ENCODE assay signal across 19 mouse cellular contexts in the genomic region with DNA sequence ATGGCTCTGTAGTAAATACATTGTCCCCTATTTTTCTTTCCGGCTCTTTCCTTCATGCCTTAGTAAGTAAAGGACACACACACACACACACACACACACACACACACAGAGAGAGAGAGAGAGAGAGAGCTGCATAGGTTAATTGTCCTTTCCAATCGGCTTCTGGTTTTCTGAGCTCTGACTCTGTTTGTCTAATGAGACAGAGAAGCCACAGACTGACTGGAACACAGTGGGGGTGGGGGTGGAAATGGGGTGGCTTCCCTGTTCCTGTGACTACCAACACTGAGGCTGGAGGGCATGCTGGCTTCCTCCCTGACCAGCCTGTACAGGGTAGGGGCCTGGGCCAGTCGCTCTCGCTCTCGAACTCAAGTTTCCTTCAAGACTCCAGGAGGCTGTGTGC. TPM values are rescaled to one million over a fixed set of nuclear protein-coding genes. Genes with fewer than 3 reads are reported as not detected.
DNase-seq lines count a peak whose midpoint lies in the region; ATAC-seq and TF ChIP-seq lines count a peak whose summit lies in the region.
"Had no signal": no experiment of that assay in that cellular context is flagged by ENCODE, and none has a peak within 500 bp of the region (broad histone marks: within the 10 kb centered on the region; RNA-seq: fewer than 3 reads in every experiment).

No protein-coding gene starts in this region.

- no peaks in the 10 kb centered on the region for H3K36me3 ChIP-seq in forebrain, embryonic 10.5 days (replicated peaks)
- no peaks in the 10 kb centered on the region for H3K36me3 ChIP-seq in forebrain, embryonic 13.5 days (ENCODE audit: poor library complexity, severe bottlenecking)
- H3K36me3 ChIP-seq in intestine, embryonic 15.5 days: no peaks in the 10 kb centered on the region
- no peaks in the 10 kb centered on the region for H3K36me3 ChIP-seq in intestine, embryonic 16.5 days (ENCODE audit: control insufficient read depth, insufficient read depth, low read length)
- no peaks in the 10 kb centered on the region for H3K36me3 ChIP-seq in stomach, embryonic 16.5 days (ENCODE audit: control insufficient read depth, insufficient read depth, low read length)
- H3K36me3 ChIP-seq in stomach, postnatal 0 days (ENCODE audit: control insufficient read depth, insufficient read depth, low read length): no peaks in the 10 kb centered on the region
- H3K36me3 ChIP-seq: heart, embryonic 15.5 days; liver, embryonic 15.5 days; midbrain, embryonic 15.5 days; neural tube, embryonic 13.5 days had no signal

- no peak overlapping the region for H3K4me3 ChIP-seq in forebrain, embryonic 10.5 days
- no peak overlapping the region for H3K4me3 ChIP-seq in forebrain, embryonic 13.5 days
- no peak overlapping the region for H3K4me3 ChIP-seq in intestine, embryonic 15.5 days (replicated peaks)
- H3K4me3 ChIP-seq in intestine, embryonic 16.5 days (ENCODE audit: low read length): no peak overlapping the region
- no peak overlapping the region for H3K4me3 ChIP-seq in stomach, embryonic 16.5 days (replicated peaks; ENCODE audit: low read length)
- no peak overlapping the region for H3K4me3 ChIP-seq in stomach, postnatal 0 days (ENCODE audit: low read depth, low read length)
- H3K4me3 ChIP-seq: heart, embryonic 15.5 days; left cerebral cortex, adult 2 months; liver, embryonic 15.5 days; midbrain, embryonic 15.5 days; neural tube, embryonic 13.5 days had no signal

- 64% methylated on average over 5 of the region's 5 CpGs for WGBS in forebrain, embryonic 10.5 days
- WGBS in forebrain, embryonic 13.5 days: 64% methylated on average over 5 of the region's 5 CpGs
- 68% methylated on average over 5 of the region's 5 CpGs for WGBS in intestine, embryonic 15.5 days
- 68% methylated on average over 5 of the region's 5 CpGs for WGBS in intestine, embryonic 16.5 days
- WGBS in stomach, embryonic 16.5 days: 71% methylated on average over 5 of the region's 5 CpGs
- 78% methylated on average over 5 of the region's 5 CpGs for WGBS in stomach, postnatal 0 days

- TF ChIP-seq EP300 in stomach, postnatal 0 days (optimal IDR thresholded peaks at IDR 0.05): no peak

- H3K4me1 ChIP-seq in forebrain, embryonic 10.5 days: peaks cover 83% of the 10 kb centered on the region
- H3K4me1 ChIP-seq in forebrain, embryonic 13.5 days: peaks cover 75% of the 10 kb centered on the region
- peaks cover 65% of the 10 kb centered on the region for H3K4me1 ChIP-seq in intestine, embryonic 15.5 days (replicated peaks)
- peaks cover 56% of the 10 kb centered on the region for H3K4me1 ChIP-seq in intestine, embryonic 16.5 days (ENCODE audit: control insufficient read depth, insufficient read depth, low read length)
- H3K4me1 ChIP-seq in stomach, embryonic 16.5 days (ENCODE audit: control insufficient read depth, insufficient read depth, low read length): peaks cover 61% of the 10 kb centered on the region
- H3K4me1 ChIP-seq in stomach, postnatal 0 days (replicated peaks; ENCODE audit: control insufficient read depth, insufficient read depth): peaks cover 11% of the 10 kb centered on the region

- peaks cover 57% of the 10 kb centered on the region for H3K27me3 ChIP-seq in forebrain, embryonic 10.5 days (ENCODE audit: poor library complexity, severe bottlenecking)
- no peaks in the 10 kb centered on the region for H3K27me3 ChIP-seq in forebrain, embryonic 13.5 days
- H3K27me3 ChIP-seq in intestine, embryonic 15.5 days (replicated peaks): no peaks in the 10 kb centered on the region
- H3K27me3 ChIP-seq in intestine, embryonic 16.5 days (replicated peaks; ENCODE audit: control insufficient read depth, insufficient read depth, low read length): no peaks in the 10 kb centered on the region
- no peaks in the 10 kb centered on the region for H3K27me3 ChIP-seq in stomach, embryonic 16.5 days (ENCODE audit: control insufficient read depth, insufficient read depth, low read length)
- H3K27me3 ChIP-seq in stomach, postnatal 0 days (ENCODE audit: control insufficient read depth, insufficient read depth, low read length): no peaks in the 10 kb centered on the region
- H3K27me3 ChIP-seq: heart, embryonic 15.5 days; midbrain, embryonic 15.5 days; neural tube, embryonic 13.5 days had no signal

- no peak for ATAC-seq in forebrain, embryonic 13.5 days
- ATAC-seq in intestine, embryonic 15.5 days: no peak
- ATAC-seq in intestine, embryonic 16.5 days: no peak
- ATAC-seq in stomach, embryonic 16.5 days (ENCODE audit: insufficient read depth, low FRiP score): no peak
- ATAC-seq in stomach, postnatal 0 days (ENCODE audit: low FRiP score, low TSS enrichment): no peak
- ATAC-seq: forebrain, embryonic 16.5 days; midbrain, embryonic 15.5 days had no signal

- H3K9ac ChIP-seq in forebrain, embryonic 13.5 days: no peak overlapping the region
- H3K9ac ChIP-seq in intestine, embryonic 15.5 days: no peak overlapping the region
- no peak overlapping the region for H3K9ac ChIP-seq in intestine, embryonic 16.5 days (ENCODE audit: low read depth, low read length)
- peak overlapping the region; percentile 3; the same call in 1 of the 2 replicates for H3K9ac ChIP-seq in stomach, embryonic 16.5 days (ENCODE audit: low read length)
- no peak overlapping the region for H3K9ac ChIP-seq in stomach, postnatal 0 days (ENCODE audit: low read length)
- H3K9ac ChIP-seq: heart, embryonic 15.5 days; liver, embryonic 15.5 days; midbrain, embryonic 15.5 days; neural tube, embryonic 13.5 days had no signal

- no peak for TF ChIP-seq CTCF in stomach, postnatal 0 days (IDR thresholded peaks at IDR 0.05; ENCODE audit: low read depth)

- H3K9me3 ChIP-seq in forebrain, embryonic 10.5 days: no peaks in the 10 kb centered on the region
- no peaks in the 10 kb centered on the region for H3K9me3 ChIP-seq in forebrain, embryonic 13.5 days (replicated peaks)
- H3K9me3 ChIP-seq in intestine, embryonic 15.5 days: no peaks in the 10 kb centered on the region
- H3K9me3 ChIP-seq in intestine, embryonic 16.5 days (ENCODE audit: control insufficient read depth, low read length): no peaks in the 10 kb centered on the region
- no peaks in the 10 kb centered on the region for H3K9me3 ChIP-seq in stomach, embryonic 16.5 days (replicated peaks; ENCODE audit: control insufficient read depth, low read length)
- no peaks in the 10 kb centered on the region for H3K9me3 ChIP-seq in stomach, postnatal 0 days (ENCODE audit: control insufficient read depth, low read length)
- H3K9me3 ChIP-seq: heart, embryonic 15.5 days; liver, embryonic 15.5 days; midbrain, embryonic 15.5 days; neural tube, embryonic 13.5 days had no signal

- no peak overlapping the region for H3K4me2 ChIP-seq in forebrain, embryonic 13.5 days
- 0 out of 2 replicates have a peak overlapping the region, but pooled peaks have one; percentile 3 for H3K4me2 ChIP-seq in intestine, embryonic 15.5 days (replicated peaks)
- H3K4me2 ChIP-seq in intestine, embryonic 16.5 days (ENCODE audit: low read depth, low read length): no peak overlapping the region
- H3K4me2 ChIP-seq in stomach, embryonic 16.5 days (ENCODE audit: low read depth, low read length): no peak overlapping the region
- no peak overlapping the region for H3K4me2 ChIP-seq in stomach, postnatal 0 days (replicated peaks; ENCODE audit: low read depth)
- H3K4me2 ChIP-seq: heart, embryonic 15.5 days; liver, embryonic 15.5 days; midbrain, embryonic 15.5 days; neural tube, embryonic 13.5 days had no signal

- no peak for DNase-seq in forebrain, embryonic 10.5 days (ENCODE audit: extremely low spot score, low spot score)
- DNase-seq in stomach, postnatal 0 days (ENCODE audit: low spot score): no peak
- no peak for DNase-seq in testis, postnatal 14 days (ENCODE audit: low spot score)
- no peak for DNase-seq in spleen, adult 12 weeks (ENCODE audit: low spot score)
- DNase-seq: cerebellum, adult 18-20 months; gastrocnemius, postnatal 14 days; kidney, postnatal 36 days; lung, postnatal 4 days; right cerebral cortex, adult 18-20 months had no signal

- H3K27ac ChIP-seq in forebrain, embryonic 10.5 days: peak overlapping the region; percentile 86
- H3K27ac ChIP-seq in forebrain, embryonic 13.5 days: no peak overlapping the region
- H3K27ac ChIP-seq in intestine, embryonic 15.5 days: no peak overlapping the region
- no peak overlapping the region for H3K27ac ChIP-seq in intestine, embryonic 16.5 days (ENCODE audit: low read length)
- H3K27ac ChIP-seq in stomach, embryonic 16.5 days (ENCODE audit: low read length): no peak overlapping the region
- no peak overlapping the region for H3K27ac ChIP-seq in stomach, postnatal 0 days (replicated peaks)
- H3K27ac ChIP-seq: heart, embryonic 15.5 days; left cerebral cortex, adult 2 months; liver, embryonic 15.5 days; midbrain, embryonic 15.5 days had no signal

RNA-seq across cellular contexts. Expression of a gene that starts 8.9 kb away (rescaled TPM):
- polyA plus RNA-seq in forebrain, embryonic 10.5 days (2016; fragmentation: Nextera tagmentation; extraction: Ambion mirVana): 0.35 TPM in 1 of 2 replicates, not detected in the other
- polyA plus RNA-seq in forebrain, embryonic 13.5 days (2015; fragmentation: Nextera tagmentation; extraction: Ambion mirVana): 0.49 and 1.1 TPM in 2 replicates
- 0.63 and 0.72 TPM in 2 replicates for polyA plus RNA-seq in intestine, embryonic 15.5 days (2015; fragmentation: Nextera tagmentation; extraction: Ambion mirVana)
- polyA plus RNA-seq in intestine, embryonic 16.5 days (2015; fragmentation: Nextera tagmentation; extraction: Ambion mirVana): 0.58 and 0.99 TPM in 2 replicates
- 0.34 and 1.1 TPM in 2 replicates for polyA plus RNA-seq in stomach, embryonic 16.5 days (2015; fragmentation: Nextera tagmentation; extraction: Ambion mirVana)
- 0.57 and 0.63 TPM in 2 replicates for polyA plus RNA-seq in stomach, postnatal 0 days (2015; fragmentation: Nextera tagmentation; extraction: Ambion mirVana)
- polyA plus RNA-seq: liver, embryonic 15.5 days had no signal
